Mouse (Mus musculus): ENCODE measurements around the gene B3gat2. TPM values are rescaled to one million over a fixed set of nuclear protein-coding genes. Genes with fewer than 3 reads are reported as not detected.

Gene B3gat2
- polyA plus RNA-seq, 1 experiment from 2014 or later, result 11.3 TPM

DNA sequence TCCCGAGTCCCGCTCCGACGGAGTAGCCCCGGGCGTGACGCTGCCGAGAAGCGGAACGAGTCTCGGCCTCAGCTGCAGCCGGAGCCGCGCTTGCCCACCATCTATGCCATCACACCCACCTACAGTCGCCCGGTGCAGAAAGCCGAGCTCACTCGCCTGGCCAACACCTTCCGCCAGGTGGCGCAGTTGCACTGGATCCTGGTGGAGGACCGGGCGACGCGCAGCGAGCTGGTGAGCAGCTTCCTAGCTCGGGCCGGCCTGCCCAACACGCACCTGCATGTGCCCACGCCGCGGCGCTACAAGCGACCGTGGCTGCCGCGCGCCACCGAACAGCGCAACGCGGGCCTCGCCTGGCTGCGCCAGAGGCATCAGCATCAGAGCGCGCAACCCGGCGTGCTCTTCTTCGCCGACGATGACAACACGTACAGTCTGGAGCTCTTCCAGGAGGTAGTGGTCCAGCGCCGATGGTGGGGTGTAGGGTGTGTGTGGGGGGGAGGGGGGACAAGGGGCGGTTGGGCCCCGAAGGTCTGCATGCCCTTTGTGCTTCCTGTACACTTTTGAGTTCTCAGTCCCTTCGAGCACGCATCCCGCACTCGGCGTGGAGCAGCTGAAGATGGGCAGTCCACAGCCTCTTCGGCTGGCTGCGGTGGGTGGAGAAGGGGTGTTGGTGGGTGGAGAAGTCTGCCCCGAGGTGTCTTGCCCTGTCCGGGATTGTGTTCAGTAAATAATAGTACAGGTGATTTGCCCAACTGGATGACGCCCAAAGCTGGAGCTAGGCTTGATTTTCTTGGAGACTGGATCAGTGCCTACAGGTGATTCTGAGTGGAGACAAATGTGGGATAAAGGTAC lies 1.5 kb downstream of the B3gat2 start:
- peak overlapping the region; percentile 78 for H3K4me2 ChIP-seq (replicated peaks)
- peak overlapping the region; percentile 91 for H3K4me3 ChIP-seq
- peak overlapping the region; percentile 87 for H3K27ac ChIP-seq (replicated peaks)
- H3K9me3 ChIP-seq, result no peaks in the 10 kb centered on the region
- ATAC-seq (replicated peaks), result peak; percentile 94
- peaks cover 14% of the 10 kb centered on the region; the same call in 1 of the 2 replicates for H3K27me3 ChIP-seq
- under 1% methylated on average over 65 of the region's 65 CpGs for WGBS
- H3K36me3 ChIP-seq, result no peaks in the 10 kb centered on the region
- H3K9ac ChIP-seq (replicated peaks), result peak overlapping the region; percentile 80
- H3K4me1 ChIP-seq, result peaks cover 38% of the 10 kb centered on the region

DNA sequence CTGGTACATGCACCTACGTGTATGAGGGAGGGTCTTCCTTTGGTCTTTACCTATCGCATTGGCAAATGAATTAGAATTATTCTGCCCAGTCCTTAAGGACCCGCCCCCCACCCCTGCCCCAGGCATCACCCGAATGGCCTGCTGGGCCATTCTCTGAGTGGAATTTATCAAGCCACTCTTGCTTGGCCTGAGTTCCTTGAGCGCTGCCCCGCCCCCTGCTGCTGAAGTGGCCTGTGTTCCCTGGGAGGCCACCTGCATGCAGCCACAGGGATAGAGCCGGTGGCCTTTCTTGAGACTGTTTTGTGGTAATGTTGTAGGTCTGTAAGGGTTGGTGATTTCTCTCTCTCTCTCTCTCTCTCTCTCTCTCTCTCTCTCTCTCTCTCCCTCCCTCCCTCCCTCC lies 2.2 kb downstream of the B3gat2 start:
- peaks cover 14% of the 10 kb centered on the region; the same call in 1 of the 2 replicates for H3K27me3 ChIP-seq
- WGBS, result 3% methylated on average over 7 of the region's 7 CpGs
- no peak for ATAC-seq (replicated peaks)
- peak overlapping the region; percentile 78 for H3K4me2 ChIP-seq (replicated peaks)
- peaks cover 38% of the 10 kb centered on the region for H3K4me1 ChIP-seq
- peak overlapping the region; percentile 91 for H3K4me3 ChIP-seq
- H3K9me3 ChIP-seq, result no peaks in the 10 kb centered on the region
- no peak overlapping the region for H3K27ac ChIP-seq (replicated peaks)
- 0 out of 2 replicates have a peak overlapping the region, but pooled peaks have one; percentile 13 for H3K9ac ChIP-seq (replicated peaks)
- no peaks in the 10 kb centered on the region for H3K36me3 ChIP-seq

DNA sequence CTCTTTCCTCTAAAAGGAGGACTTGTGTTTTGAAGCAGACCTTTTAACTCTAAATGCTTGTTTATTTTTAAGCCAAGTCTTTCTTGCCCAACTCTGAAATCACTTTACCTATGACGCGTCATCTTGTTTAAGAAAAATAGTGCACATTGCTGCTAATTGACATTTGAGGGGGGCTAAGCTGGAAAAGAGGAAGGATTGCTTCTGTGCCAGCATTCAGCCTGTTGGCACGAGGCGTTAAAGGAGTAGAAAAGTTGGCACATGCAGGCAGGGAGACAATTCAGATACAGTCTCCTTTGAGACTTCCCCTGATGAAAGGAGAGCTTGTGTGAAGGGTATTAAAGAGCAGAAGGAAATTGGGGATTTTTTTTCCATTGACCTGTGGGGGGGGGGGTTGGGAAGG lies 3.2 kb downstream of the B3gat2 start:
- H3K27me3 ChIP-seq, result peaks cover 10% of the 10 kb centered on the region; the same call in 1 of the 2 replicates
- no peaks in the 10 kb centered on the region for H3K9me3 ChIP-seq
- H3K4me1 ChIP-seq, result peaks cover 38% of the 10 kb centered on the region
- no peak for ATAC-seq (replicated peaks)
- peak overlapping the region; percentile 78 for H3K4me2 ChIP-seq (replicated peaks)
- H3K9ac ChIP-seq (replicated peaks), result no peak overlapping the region
- H3K4me3 ChIP-seq, result no peak overlapping the region; the same call in 1 of the 2 replicates
- H3K36me3 ChIP-seq, result no peaks in the 10 kb centered on the region
- no peak overlapping the region for H3K27ac ChIP-seq (replicated peaks)
- 10% methylated on average over 4 of the region's 4 CpGs for WGBS

DNA sequence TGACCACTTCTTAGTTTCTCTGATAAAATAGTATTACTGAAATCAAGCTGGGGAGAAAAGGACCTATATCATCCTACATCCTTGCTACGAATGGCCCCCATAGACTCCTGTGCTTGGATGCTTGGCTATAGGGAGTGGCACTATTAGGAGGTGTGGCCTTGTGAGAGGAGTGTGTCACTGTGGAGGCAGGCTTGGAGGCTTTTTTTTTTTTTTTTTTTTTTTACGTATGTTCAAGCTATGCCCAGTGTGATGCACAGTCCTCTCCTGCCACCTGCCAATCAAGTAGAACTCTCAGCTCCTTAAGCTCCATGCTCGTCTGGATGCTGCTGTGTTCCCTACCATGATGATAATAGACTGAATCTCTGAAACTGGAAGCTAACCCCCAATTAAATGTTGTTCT lies 11.5 kb downstream of the B3gat2 start:
- Histone ChIP-seq H3K36me3 (no peaks in the 10 kb centered on the region), H3K9me3 (no peaks in the 10 kb centered on the region), H3K27ac (replicated peaks) (no peak overlapping the region), H3K4me1 (no peaks in the 10 kb centered on the region), H3K4me3 (no peak overlapping the region), H3K4me2 (replicated peaks) (no peak overlapping the region), H3K27me3 (no peaks in the 10 kb centered on the region), H3K9ac (replicated peaks) (no peak overlapping the region)
- 59% methylated on average over 3 of the region's 3 CpGs for WGBS
- ATAC-seq (replicated peaks), result no peak

DNA sequence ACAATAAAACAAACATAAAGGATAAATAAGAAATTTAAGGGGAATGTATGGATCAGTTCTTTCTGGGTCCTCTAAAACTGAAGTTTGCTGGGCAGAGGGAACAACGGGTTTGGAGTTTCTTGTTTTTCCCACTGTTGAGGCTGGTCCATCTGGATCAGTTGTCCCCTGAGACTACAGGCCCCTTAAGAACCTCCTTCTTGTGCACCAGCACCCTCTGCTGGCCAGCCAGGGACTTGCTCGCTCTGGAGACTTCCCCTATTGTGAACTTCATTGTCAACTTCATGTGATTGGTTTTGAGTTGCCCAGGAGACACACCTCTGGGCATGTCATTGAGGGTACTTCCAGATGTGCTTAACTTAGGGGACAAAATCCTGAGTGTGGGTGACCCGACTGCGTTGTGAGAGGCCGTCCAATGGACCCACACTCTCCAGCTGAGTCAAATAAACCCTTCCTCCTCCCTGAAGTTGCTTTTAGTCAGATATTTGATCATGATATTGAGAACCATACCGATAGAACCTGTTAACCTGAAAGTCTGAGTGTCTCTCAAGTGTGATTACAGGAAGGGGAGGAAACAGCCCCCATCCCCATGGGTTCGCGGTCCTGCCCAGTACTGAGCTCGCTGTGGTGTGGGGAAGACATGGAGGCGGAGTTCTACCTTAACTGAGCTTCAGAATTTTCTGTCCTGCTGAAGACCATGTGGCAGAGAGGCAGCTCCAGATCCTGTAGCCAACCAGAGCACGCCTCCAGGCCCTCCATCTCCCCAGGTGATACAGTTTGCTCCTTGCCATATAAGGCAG lies 31.4 kb downstream of the B3gat2 start:
- WGBS, result 50% methylated on average over 11 of the region's 11 CpGs
- no peak overlapping the region for H3K27ac ChIP-seq (replicated peaks)

DNA sequence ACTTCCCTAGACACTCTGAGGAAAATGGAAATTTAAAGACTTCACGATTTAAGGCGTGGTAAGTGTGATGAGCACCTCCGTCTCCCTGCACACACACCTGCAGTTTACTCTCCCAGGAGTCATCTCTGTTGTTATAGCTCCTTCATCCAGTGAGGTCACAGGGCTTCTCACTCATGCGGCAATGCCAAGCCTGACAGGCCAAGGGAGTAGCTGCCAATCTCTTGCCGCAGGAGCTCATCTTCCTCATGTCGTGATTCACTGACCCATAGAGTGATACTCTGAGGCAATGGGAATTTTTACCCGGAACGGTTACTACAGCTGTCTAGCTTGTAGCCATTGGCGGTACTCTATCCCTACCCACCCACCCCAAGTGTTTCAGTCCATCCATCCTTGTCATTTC lies 36.8 kb downstream of the B3gat2 start:
- ATAC-seq (replicated peaks), result no peak
- 92% methylated on average over 9 of the region's 9 CpGs for whole genome bisulfite sequencing
- no peak overlapping the region for H3K9ac ChIP-seq (replicated peaks)
- H3K27ac ChIP-seq (replicated peaks), result no peak overlapping the region
- H3K4me1 ChIP-seq, result no peaks in the 10 kb centered on the region
- no peaks in the 10 kb centered on the region for H3K9me3 ChIP-seq
- H3K4me3 ChIP-seq, result no peak overlapping the region
- H3K36me3 ChIP-seq, result no peaks in the 10 kb centered on the region
- no peaks in the 10 kb centered on the region for H3K27me3 ChIP-seq
- H3K4me2 ChIP-seq (replicated peaks), result no peak overlapping the region

More for the DNA sequence above, 31.4 kb downstream of the B3gat2 start:
- no peaks in the 10 kb centered on the region for H3K36me3 ChIP-seq
- no peaks in the 10 kb centered on the region for H3K9me3 ChIP-seq
- H3K9ac ChIP-seq (replicated peaks), result no peak overlapping the region
- H3K4me3 ChIP-seq, result no peak overlapping the region
- no peaks in the 10 kb centered on the region for H3K4me1 ChIP-seq
- H3K4me2 ChIP-seq (replicated peaks), result no peak overlapping the region
- no peaks in the 10 kb centered on the region for H3K27me3 ChIP-seq
- peak; percentile 87 for ATAC-seq (replicated peaks)

DNA sequence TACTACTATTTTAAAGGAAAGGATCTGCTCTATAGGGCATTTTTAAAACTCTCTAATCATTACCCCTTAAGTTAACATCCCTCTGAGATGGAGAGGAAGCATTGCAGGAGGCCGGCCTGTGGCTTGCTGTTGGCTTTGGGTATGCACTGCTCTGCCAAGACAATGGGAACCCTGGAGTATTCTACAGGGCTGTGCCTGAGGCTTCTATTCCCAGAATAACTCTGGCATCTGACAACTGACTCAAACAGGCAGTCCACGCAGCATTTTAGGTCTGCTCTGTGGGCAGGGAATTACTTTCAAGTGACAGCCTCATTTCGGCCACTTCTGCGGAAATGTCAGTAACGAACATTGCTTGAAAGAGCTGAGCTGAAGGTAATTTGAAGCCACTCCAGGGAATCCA lies 60.1 kb downstream of the B3gat2 start:
- Histone ChIP-seq H3K27me3 (no peaks in the 10 kb centered on the region), H3K4me3 (no peak overlapping the region), H3K9me3 (no peaks in the 10 kb centered on the region), H3K9ac (replicated peaks) (no peak overlapping the region), H3K27ac (replicated peaks) (no peak overlapping the region), H3K4me2 (replicated peaks) (no peak overlapping the region), H3K4me1 (no peaks in the 10 kb centered on the region), H3K36me3 (no peaks in the 10 kb centered on the region)
- ATAC-seq (replicated peaks), result no peak
- WGBS, result 45% methylated on average over 5 of the region's 5 CpGs

DNA sequence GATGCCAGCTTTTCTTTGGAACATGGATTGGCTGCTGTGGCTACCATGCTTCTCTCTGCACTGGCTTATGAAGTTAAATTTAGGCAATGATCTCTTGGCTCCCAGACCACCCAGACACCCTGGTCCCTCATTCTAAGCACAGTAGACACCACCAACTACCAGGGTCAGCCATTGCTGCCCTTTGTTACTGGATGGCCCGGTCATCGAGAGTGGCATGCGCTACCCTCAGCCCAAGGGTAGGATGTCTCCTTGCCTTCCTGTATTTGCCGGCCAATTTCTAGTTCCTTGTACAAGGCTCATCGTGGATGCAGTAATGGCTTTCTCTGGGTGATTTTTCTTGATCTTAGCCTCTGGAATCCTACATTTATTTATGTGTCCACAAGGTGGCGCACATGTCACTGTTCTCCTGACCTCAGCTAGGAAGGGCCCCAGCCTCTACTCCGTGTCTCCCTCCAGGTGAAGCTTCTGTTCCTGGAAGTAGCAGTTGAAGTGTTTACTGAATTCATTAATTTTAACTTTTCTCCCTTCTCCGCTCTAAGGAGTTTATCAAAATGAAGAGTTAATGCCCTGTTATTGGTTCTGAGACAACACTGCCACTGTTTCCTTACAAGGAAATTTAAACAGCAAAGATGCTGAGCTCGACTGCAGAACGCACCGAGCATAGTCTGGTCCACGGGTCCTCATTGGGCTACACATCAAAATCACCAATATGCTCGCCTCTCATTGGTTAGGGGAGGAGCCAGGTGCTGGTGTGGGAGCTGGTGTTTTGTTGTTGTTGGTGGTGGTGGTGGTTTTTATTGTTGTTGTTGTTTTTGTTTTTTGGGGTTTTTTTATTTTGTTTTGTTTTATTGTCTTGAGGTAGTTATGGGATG lies 65.6 kb downstream of the B3gat2 start:
- Histone ChIP-seq H3K4me3 (no peak overlapping the region), H3K9me3 (no peaks in the 10 kb centered on the region), H3K4me1 (0 out of 2 replicates have a peak, but pooled peaks cover 6% of the 10 kb centered on the region), H3K4me2 (replicated peaks) (no peak overlapping the region), H3K9ac (replicated peaks) (no peak overlapping the region), H3K36me3 (no peaks in the 10 kb centered on the region), H3K27me3 (no peaks in the 10 kb centered on the region), H3K27ac (replicated peaks) (no peak overlapping the region)
- peak; percentile 65 for ATAC-seq (replicated peaks)
- 41% methylated on average over 13 of the region's 13 CpGs for WGBS

DNA sequence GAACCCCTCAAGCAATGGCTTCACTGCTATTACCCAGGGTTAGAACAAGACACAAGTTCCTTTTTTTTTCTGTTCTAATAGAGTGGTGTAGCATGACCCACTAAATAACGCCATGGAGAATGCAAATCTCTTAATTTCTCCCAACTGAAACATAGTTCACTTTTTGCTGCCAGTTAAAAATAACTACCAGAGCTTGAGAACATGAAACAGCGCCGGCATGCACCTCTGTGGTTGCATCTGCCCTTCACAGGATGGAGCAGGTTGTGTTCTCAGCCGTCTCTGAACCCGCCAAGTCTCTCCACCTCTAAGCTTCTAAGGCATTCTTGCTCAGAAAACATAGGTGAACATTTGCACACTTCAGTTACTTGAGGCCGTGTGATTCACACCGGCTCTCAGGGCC lies 72.7 kb downstream of the B3gat2 start:
- WGBS, result 64% methylated on average over 7 of the region's 7 CpGs
- H3K27ac ChIP-seq (replicated peaks), result peak overlapping the region; percentile 71
- H3K9ac ChIP-seq (replicated peaks), result no peak overlapping the region
- H3K9me3 ChIP-seq, result no peaks in the 10 kb centered on the region
- ATAC-seq (replicated peaks), result no peak
- no peak overlapping the region for H3K4me3 ChIP-seq
- no peaks in the 10 kb centered on the region for H3K27me3 ChIP-seq
- H3K36me3 ChIP-seq, result no peaks in the 10 kb centered on the region
- H3K4me1 ChIP-seq, result peaks cover 13% of the 10 kb centered on the region
- no peak overlapping the region for H3K4me2 ChIP-seq (replicated peaks)

DNA sequence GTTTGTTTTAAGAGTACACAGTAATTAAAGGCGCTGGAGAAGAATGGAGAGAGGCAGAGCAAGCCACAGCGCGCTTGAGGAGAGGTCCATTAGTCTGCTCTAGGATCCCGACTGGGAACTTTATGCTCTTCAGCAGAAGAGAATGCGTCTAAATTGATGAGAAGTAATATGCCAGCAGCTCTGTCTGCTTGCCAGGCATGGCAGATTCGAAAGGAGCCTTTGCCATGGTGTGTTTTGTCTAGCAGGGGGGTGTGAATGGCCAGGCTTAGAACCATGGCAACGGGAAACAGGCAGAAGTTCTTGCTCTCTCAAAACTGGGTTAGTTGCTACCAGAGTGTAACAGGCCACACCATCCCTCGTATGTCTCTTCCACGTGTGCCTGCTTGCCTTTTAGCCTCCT lies 73.3 kb downstream of the B3gat2 start:
- WGBS, result 24% methylated on average over 9 of the region's 9 CpGs
- no peak overlapping the region for H3K4me3 ChIP-seq
- H3K9ac ChIP-seq (replicated peaks), result no peak overlapping the region
- H3K4me2 ChIP-seq (replicated peaks), result no peak overlapping the region
- no peaks in the 10 kb centered on the region for H3K9me3 ChIP-seq
- no peaks in the 10 kb centered on the region for H3K27me3 ChIP-seq
- H3K4me1 ChIP-seq, result peaks cover 13% of the 10 kb centered on the region
- ATAC-seq (replicated peaks), result peak; percentile 85
- no peaks in the 10 kb centered on the region for H3K36me3 ChIP-seq
- peak overlapping the region; percentile 71 for H3K27ac ChIP-seq (replicated peaks)

DNA sequence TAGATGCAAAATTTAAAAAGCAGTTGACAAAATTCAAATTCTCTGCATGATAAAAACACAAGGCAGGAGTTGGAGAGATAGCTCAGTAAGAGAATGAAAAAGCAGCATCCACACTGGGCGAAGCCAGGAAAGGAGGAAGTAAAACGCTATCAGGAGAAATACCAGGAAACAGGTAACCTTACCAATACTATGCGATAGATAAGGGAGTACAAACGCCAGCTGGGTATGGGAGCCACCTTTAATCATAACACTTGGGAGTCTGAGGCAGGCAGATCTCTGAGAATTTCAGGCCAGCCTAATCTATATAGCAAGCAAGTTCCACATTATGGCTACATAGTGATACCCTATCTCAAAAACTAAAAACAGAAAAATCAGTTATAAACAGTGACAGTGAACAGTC lies 75.1 kb downstream of the B3gat2 start:
- Histone ChIP-seq H3K36me3 (0 out of 2 replicates have a peak, but pooled peaks cover 2% of the 10 kb centered on the region), H3K9me3 (no peaks in the 10 kb centered on the region), H3K9ac (replicated peaks) (no peak overlapping the region), H3K27ac (replicated peaks) (no peak overlapping the region), H3K4me3 (no peak overlapping the region), H3K4me2 (replicated peaks) (no peak overlapping the region), H3K4me1 (peaks cover 13% of the 10 kb centered on the region), H3K27me3 (no peaks in the 10 kb centered on the region)
- no peak for ATAC-seq (replicated peaks)
- 93% methylated on average over 4 of the region's 4 CpGs for WGBS

Measured in forebrain, embryonic 15.5 days (tissue).